Mouse (Mus musculus): ENCODE data around the gene Dhrs11. TPM values are rescaled to one million over a fixed set of nuclear protein-coding genes. Genes with fewer than 3 reads are reported as not detected.

Dhrs11 gene
- polyA plus RNA-seq, 1 experiment: 21.3 TPM

GRCm38 (mm10) chr11:84825261-84825807 is 3.5 kb downstream of the Dhrs11 start:
- TF ChIP-seq CTCF (IDR thresholded peaks at IDR 0.05; ENCODE audit: insufficient read depth, low read length) (no peak), POLR2A (IDR thresholded peaks at IDR 0.05; ENCODE audit: borderline replicate concordance, extremely low read depth, low read depth, low read length) (no peak)
- Histone ChIP-seq H3K4me3 (replicated peaks; ENCODE audit: extremely low read depth, low read depth, low read length) (no peak overlapping the region), H3K4me1 (ENCODE audit: control insufficient read depth, insufficient read depth, low read length) (peaks cover 4% of the 10 kb centered on the region; the same call in 1 of the 2 replicates)
- WGBS: 89% methylated on average over 10 of the region's 10 CpGs
- no peak for DNase-seq

- TF ChIP-seq POLR2A (IDR thresholded peaks at IDR 0.05; ENCODE audit: borderline replicate concordance, extremely low read depth, low read depth, low read length) (no peak), CTCF (IDR thresholded peaks at IDR 0.05; ENCODE audit: insufficient read depth, low read length) (no peak)
- Histone ChIP-seq H3K4me3 (replicated peaks; ENCODE audit: extremely low read depth, low read depth, low read length) (no peak overlapping the region), H3K4me1 (ENCODE audit: control insufficient read depth, insufficient read depth, low read length) (peaks cover 5% of the 10 kb centered on the region; the same call in 1 of the 2 replicates)
- no peak for DNase-seq
- WGBS: 32% methylated on average over 10 of the region's 10 CpGs
Measured at GRCm38 (mm10) chr11:84823484-84823897, 5.3 kb downstream of the Dhrs11 start.

GRCm38 (mm10) chr11:84822487-84822886 is 6.3 kb downstream of the Dhrs11 start:
- TF ChIP-seq POLR2A (IDR thresholded peaks at IDR 0.05; ENCODE audit: borderline replicate concordance, extremely low read depth, low read depth, low read length) (no peak), CTCF (IDR thresholded peaks at IDR 0.05; ENCODE audit: insufficient read depth, low read length) (no peak)
- DNase-seq: no peak
- Histone ChIP-seq H3K4me3 (replicated peaks; ENCODE audit: extremely low read depth, low read depth, low read length) (no peak overlapping the region), H3K4me1 (ENCODE audit: control insufficient read depth, insufficient read depth, low read length) (peaks cover 4% of the 10 kb centered on the region; the same call in 1 of the 2 replicates)
- WGBS: 88% methylated on average over 5 of the region's 5 CpGs

GRCm38 (mm10) chr11:84821131-84821770 is 7.5 kb downstream of the Dhrs11 start:
- Histone ChIP-seq H3K4me3 (replicated peaks; ENCODE audit: extremely low read depth, low read depth, low read length) (no peak overlapping the region), H3K4me1 (ENCODE audit: control insufficient read depth, insufficient read depth, low read length) (peaks cover 3% of the 10 kb centered on the region; the same call in 1 of the 2 replicates)
- no peak for DNase-seq
- no peak for TF ChIP-seq CTCF (IDR thresholded peaks at IDR 0.05; ENCODE audit: insufficient read depth, low read length)
- TF ChIP-seq POLR2A (IDR thresholded peaks at IDR 0.05; ENCODE audit: borderline replicate concordance, extremely low read depth, low read depth, low read length): no peak
- WGBS: 90% methylated on average over 9 of the region's 9 CpGs

GRCm38 (mm10) chr11:84818961-84819692 is 9.7 kb downstream of the Dhrs11 start, which contains the start of gene Mrm1:
Mrm1 (minus strand) TSS chr11:84819515.
- peak; percentile 95 for DNase-seq
- Histone ChIP-seq H3K4me1 (ENCODE audit: control insufficient read depth, insufficient read depth, low read length) (peaks cover 3% of the 10 kb centered on the region; the same call in 1 of the 2 replicates), H3K4me3 (replicated peaks; ENCODE audit: extremely low read depth, low read depth, low read length) (peak within 1 kb of the TSS; percentile 61)
- under 1% methylated on average over 55 of the region's 55 CpGs for WGBS
- TF ChIP-seq CTCF (IDR thresholded peaks at IDR 0.05; ENCODE audit: insufficient read depth, low read length) (peak; percentile 70), POLR2A (IDR thresholded peaks at IDR 0.05; ENCODE audit: borderline replicate concordance, extremely low read depth, low read depth, low read length) (peak; percentile 37; the same call in 1 of the 2 replicates)

GRCm38 (mm10) chr11:84818085-84818960 is 10.5 kb downstream of the Dhrs11 start:
- 0 out of 2 replicates have a peak, but pooled peaks have one; percentile 47 for TF ChIP-seq POLR2A (IDR thresholded peaks at IDR 0.05; ENCODE audit: borderline replicate concordance, extremely low read depth, low read depth, low read length)
- peak; percentile 90 for TF ChIP-seq CTCF (IDR thresholded peaks at IDR 0.05; ENCODE audit: insufficient read depth, low read length)
- Histone ChIP-seq H3K4me3 (replicated peaks; ENCODE audit: extremely low read depth, low read depth, low read length) (peak overlapping the region; percentile 61), H3K4me1 (ENCODE audit: control insufficient read depth, insufficient read depth, low read length) (peaks cover 3% of the 10 kb centered on the region; the same call in 1 of the 2 replicates)
- WGBS: under 1% methylated on average over 39 of the region's 39 CpGs
- peak; percentile 79 for DNase-seq

GRCm38 (mm10) chr11:84817362-84817761 is 11.4 kb downstream of the Dhrs11 start:
- WGBS: 79% methylated on average over 6 of the region's 6 CpGs

GRCm38 (mm10) chr11:84813724-84814510 is 14.9 kb downstream of the Dhrs11 start:
- DNase-seq: peak; percentile 72
- TF ChIP-seq CTCF (IDR thresholded peaks at IDR 0.05; ENCODE audit: insufficient read depth, low read length) (peak; percentile 99), POLR2A (IDR thresholded peaks at IDR 0.05; ENCODE audit: borderline replicate concordance, extremely low read depth, low read depth, low read length) (no peak)
- 55% methylated on average over 13 of the region's 13 CpGs for WGBS
- H3K4me3 ChIP-seq (replicated peaks; ENCODE audit: extremely low read depth, low read depth, low read length): no peak overlapping the region
- no peaks in the 10 kb centered on the region for H3K4me1 ChIP-seq (ENCODE audit: control insufficient read depth, insufficient read depth, low read length)

More at GRCm38 (mm10) chr11:84817362-84817761, 11.4 kb downstream of the Dhrs11 start:
- Histone ChIP-seq H3K4me3 (replicated peaks; ENCODE audit: extremely low read depth, low read depth, low read length) (no peak overlapping the region), H3K4me1 (ENCODE audit: control insufficient read depth, insufficient read depth, low read length) (peaks cover 3% of the 10 kb centered on the region; the same call in 1 of the 2 replicates)
- no peak for DNase-seq
- TF ChIP-seq CTCF (IDR thresholded peaks at IDR 0.05; ENCODE audit: insufficient read depth, low read length) (no peak), POLR2A (IDR thresholded peaks at IDR 0.05; ENCODE audit: borderline replicate concordance, extremely low read depth, low read depth, low read length) (no peak)

All from lung, adult 2 months (tissue).